Mouse (Mus musculus) neural tube, embryonic 15.5 days (tissue): ENCODE data around the gene Srp68. TPM values are rescaled to one million over a fixed set of nuclear protein-coding genes. Genes with fewer than 3 reads are reported as not detected.

ENCODE experiments used
- ATAC-seq: fragments of 200-750 bp; cut with Nextera tagmentation; 2 replicates; pipeline ENCODE4 v1.8.0; 2017; ENCODE audit warnings: mild to moderate bottlenecking, moderate TSS enrichment, moderate library complexity; ENCODE audit not compliant: low FRiP score
- H3K27ac ChIP-seq: fragments of 300-500 bp; sonication (generic); replicated peaks from 2 replicates; pipeline ENCODE4 v1.5.1; 2015; ENCODE audit warnings: mild to moderate bottlenecking, inconsistent platforms
- H3K27me3 ChIP-seq: fragments of 300-500 bp; sonication (generic); replicated peaks from 2 replicates; pipeline ENCODE4 v1.6.1; 2015; ENCODE audit warnings: inconsistent platforms
- H3K36me3 ChIP-seq: fragments of 300-500 bp; sonication (generic); 2 replicates; pipeline ENCODE4 v1.6.1; 2015; ENCODE audit warnings: inconsistent platforms
- H3K4me1 ChIP-seq: fragments of 300-500 bp; sonication (generic); 2 replicates; pipeline ENCODE4 v1.6.1; 2015; ENCODE audit warnings: inconsistent platforms
- H3K4me2 ChIP-seq: fragments of 300-500 bp; sonication (generic); 2 replicates; pipeline ENCODE4 v1.6.1; 2015; ENCODE audit warnings: inconsistent platforms, mild to moderate bottlenecking, moderate library complexity
- H3K4me3 ChIP-seq: fragments of 300-500 bp; sonication (generic); replicated peaks from 2 replicates; pipeline ENCODE4 v1.5.1; 2015; ENCODE audit warnings: mild to moderate bottlenecking, inconsistent platforms
- H3K9ac ChIP-seq: fragments of 300-500 bp; sonication (generic); replicated peaks from 2 replicates; pipeline ENCODE4 v1.6.1; 2015; ENCODE audit warnings: mild to moderate bottlenecking, inconsistent platforms
- H3K9me3 ChIP-seq: fragments of 300-500 bp; sonication (generic); replicated peaks from 2 replicates; pipeline ENCODE4 v1.6.1; 2016; ENCODE audit warnings: inconsistent platforms
- WGBS: fragments of 180-500 bp; shearing (Covaris S2); methylation state at CpG from one replicate; pipeline ENCODE4 v1.1.7; 2015; ENCODE audit warnings: mixed read lengths; 5-methylcytosine and 5-hydroxymethylcytosine counted together
- polyA plus RNA-seq: library from polyadenylated mRNA; unstranded; fragments of >200 nt; fragmentation: Nextera tagmentation; extraction: Ambion mirVana; gene quantifications from 2 replicates; pipeline ENCODE4 v1.2.1, GENCODE M21; 2015

Srp68 gene
- polyA plus RNA-seq, 1 experiment from 2014 or later, result 64.2 TPM

- no peaks in the 10 kb centered on the region for H3K9me3 ChIP-seq
- peaks cover 2% of the 10 kb centered on the region; the same call in 1 of the 2 replicates for H3K36me3 ChIP-seq
- H3K27me3 ChIP-seq, result peaks cover 24% of the 10 kb centered on the region
- no peak for ATAC-seq
- peak within 1 kb of the TSS; percentile 29; the same call in 1 of the 2 replicates for H3K4me2 ChIP-seq
- no peak within 1 kb of the TSS for H3K9ac ChIP-seq
- WGBS, result 18% methylated on average over 30 of the region's 31 CpGs
- no peak within 1 kb of the TSS for H3K4me3 ChIP-seq
- peaks cover 4% of the 10 kb centered on the region; the same call in 1 of the 2 replicates for H3K4me1 ChIP-seq
- no peak within 1 kb of the TSS for H3K27ac ChIP-seq
These were observed 36.1 kb downstream of the Srp68 start, which contains the start of gene Evpl for GRCm38 (mm10) chr11:116237742-116238395. Gene Evpl, minus strand, starts transcription at chr11:116238077.

- Histone ChIP-seq H3K27me3 (peaks cover 24% of the 10 kb centered on the region), H3K9me3 (no peaks in the 10 kb centered on the region)
- WGBS, result 89% methylated on average over 8 of the region's 8 CpGs
These were observed 39.1 kb downstream of the Srp68 start for GRCm38 (mm10) chr11:116234901-116235300.

DNA sequence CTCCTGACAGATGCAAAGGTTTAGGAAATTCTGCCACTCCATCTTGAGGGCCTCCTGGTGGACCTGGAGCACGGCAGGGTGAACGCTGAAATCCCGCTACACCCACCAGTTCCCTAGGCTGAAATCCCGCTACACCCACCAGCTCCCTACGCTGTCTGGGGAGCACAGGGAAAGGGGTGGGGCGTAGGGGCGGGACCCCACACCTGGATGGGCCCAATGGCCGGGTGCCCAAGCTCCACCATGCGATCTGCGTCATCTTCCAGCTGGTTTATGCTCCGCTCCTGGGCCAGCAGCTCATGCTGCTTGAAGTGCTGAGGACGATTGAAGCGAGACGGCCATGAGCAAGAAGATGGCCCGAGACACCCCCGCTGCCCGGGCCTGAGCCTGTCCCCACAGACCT is 41.6 kb downstream of the Srp68 start:
- no peak for ATAC-seq

More at GRCm38 (mm10) chr11:116234901-116235300, 39.1 kb downstream of the Srp68 start:
- Histone ChIP-seq H3K36me3 (no peaks in the 10 kb centered on the region), H3K27ac (no peak overlapping the region), H3K4me3 (no peak overlapping the region), H3K4me1 (peaks cover 4% of the 10 kb centered on the region; the same call in 1 of the 2 replicates), H3K9ac (no peak overlapping the region), H3K4me2 (no peak overlapping the region)
- no peak for ATAC-seq

GRCm38 (mm10) chr11:116228699-116229098 is 45.3 kb downstream of the Srp68 start:
- 79% methylated on average over 4 of the region's 4 CpGs for WGBS
- no peak for ATAC-seq

More for the DNA sequence above, 41.6 kb downstream of the Srp68 start:
- H3K27ac ChIP-seq, result no peak overlapping the region
- peaks cover 10% of the 10 kb centered on the region for H3K27me3 ChIP-seq
- no peak overlapping the region for H3K9ac ChIP-seq
- H3K4me3 ChIP-seq, result no peak overlapping the region
- H3K9me3 ChIP-seq, result no peaks in the 10 kb centered on the region
- peak overlapping the region; percentile 28 for H3K4me2 ChIP-seq
- 27% methylated on average over 17 of the region's 17 CpGs for WGBS
- no peaks in the 10 kb centered on the region for H3K36me3 ChIP-seq
- no peaks in the 10 kb centered on the region for H3K4me1 ChIP-seq

GRCm38 (mm10) chr11:116226414-116226813 is 47.6 kb downstream of the Srp68 start:
- peaks cover 15% of the 10 kb centered on the region for H3K4me1 ChIP-seq
- H3K36me3 ChIP-seq, result no peaks in the 10 kb centered on the region
- H3K4me3 ChIP-seq, result no peak overlapping the region
- ATAC-seq, result no peak
- peaks cover 30% of the 10 kb centered on the region for H3K27me3 ChIP-seq
- H3K9me3 ChIP-seq, result no peaks in the 10 kb centered on the region
- 0% methylated on average over 2 of the region's 2 CpGs for WGBS
- H3K4me2 ChIP-seq, result no peak overlapping the region
- no peak overlapping the region for H3K9ac ChIP-seq
- no peak overlapping the region for H3K27ac ChIP-seq

More at GRCm38 (mm10) chr11:116228699-116229098, 45.3 kb downstream of the Srp68 start:
- no peak overlapping the region for H3K4me3 ChIP-seq
- H3K4me1 ChIP-seq, result no peaks in the 10 kb centered on the region
- H3K27me3 ChIP-seq, result peaks cover 10% of the 10 kb centered on the region
- H3K27ac ChIP-seq, result no peak overlapping the region
- H3K4me2 ChIP-seq, result no peak overlapping the region
- H3K9me3 ChIP-seq, result no peaks in the 10 kb centered on the region
- no peaks in the 10 kb centered on the region for H3K36me3 ChIP-seq
- no peak overlapping the region for H3K9ac ChIP-seq

DNA sequence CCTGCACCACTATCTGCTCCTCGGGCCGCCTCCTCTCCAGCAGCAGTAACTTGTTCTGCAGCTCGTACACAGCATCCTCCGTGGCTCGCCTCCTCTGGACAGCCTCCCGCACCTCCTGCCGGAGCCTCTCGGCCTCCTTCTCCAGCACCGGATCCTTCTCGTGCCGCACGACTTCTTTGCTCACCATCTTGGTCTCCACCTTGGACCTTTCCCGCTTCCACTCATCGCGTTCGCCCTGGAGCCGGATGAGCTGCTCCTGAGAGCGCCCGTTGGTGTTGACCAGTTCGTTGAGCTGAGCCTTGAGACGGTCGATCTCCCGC is 51.3 kb downstream of the Srp68 start:
- Histone ChIP-seq H3K4me2 (peak overlapping the region; percentile 57), H3K4me3 (peak overlapping the region; percentile 30), H3K27ac (no peak overlapping the region), H3K4me1 (peaks cover 34% of the 10 kb centered on the region), H3K27me3 (peaks cover 43% of the 10 kb centered on the region), H3K36me3 (no peaks in the 10 kb centered on the region), H3K9me3 (no peaks in the 10 kb centered on the region), H3K9ac (no peak overlapping the region; the same call in 1 of the 2 replicates)
- WGBS, result 19% methylated on average over 23 of the region's 23 CpGs
- no peak for ATAC-seq

- no peak overlapping the region for H3K27ac ChIP-seq
- H3K4me2 ChIP-seq, result peak overlapping the region; percentile 57
- H3K36me3 ChIP-seq, result no peaks in the 10 kb centered on the region
- no peak for ATAC-seq
- peaks cover 43% of the 10 kb centered on the region for H3K27me3 ChIP-seq
- H3K9me3 ChIP-seq, result no peaks in the 10 kb centered on the region
- 14% methylated on average over 53 of the region's 53 CpGs for WGBS
- no peak overlapping the region; the same call in 1 of the 2 replicates for H3K9ac ChIP-seq
- peak overlapping the region; percentile 30 for H3K4me3 ChIP-seq
- H3K4me1 ChIP-seq, result peaks cover 34% of the 10 kb centered on the region
These were observed 51.9 kb downstream of the Srp68 start for GRCm38 (mm10) chr11:116221931-116222739.

GRCm38 (mm10) chr11:116219885-116220284 is 54.1 kb downstream of the Srp68 start:
- H3K36me3 ChIP-seq, result no peaks in the 10 kb centered on the region
- H3K4me1 ChIP-seq, result peaks cover 34% of the 10 kb centered on the region
- H3K27me3 ChIP-seq, result peaks cover 43% of the 10 kb centered on the region
- no peak overlapping the region for H3K4me3 ChIP-seq
- H3K9me3 ChIP-seq, result no peaks in the 10 kb centered on the region
- ATAC-seq, result no peak
- H3K4me2 ChIP-seq, result no peak overlapping the region
- peak overlapping the region; percentile 77; the same call in 1 of the 2 replicates for H3K27ac ChIP-seq
- H3K9ac ChIP-seq, result no peak overlapping the region
- 22% methylated on average over 4 of the region's 4 CpGs for WGBS

- H3K27me3 ChIP-seq, result peaks cover 38% of the 10 kb centered on the region
- 0 out of 2 replicates have a peak overlapping the region, but pooled peaks have one; percentile 26 for H3K9ac ChIP-seq
- no peak overlapping the region for H3K4me3 ChIP-seq
- no peaks in the 10 kb centered on the region for H3K36me3 ChIP-seq
- H3K4me2 ChIP-seq, result no peak overlapping the region
- ATAC-seq, result peak; percentile 50; the same call in 1 of the 2 replicates
- 32% methylated on average over 7 of the region's 7 CpGs for WGBS
- peaks cover 34% of the 10 kb centered on the region for H3K4me1 ChIP-seq
- H3K27ac ChIP-seq, result peak overlapping the region; percentile 77
- no peaks in the 10 kb centered on the region for H3K9me3 ChIP-seq
These were observed 55.1 kb downstream of the Srp68 start for GRCm38 (mm10) chr11:116218737-116219400.

GRCm38 (mm10) chr11:116218263-116218662 is 55.8 kb downstream of the Srp68 start:
- H3K4me2 ChIP-seq, result no peak overlapping the region
- H3K9ac ChIP-seq, result 0 out of 2 replicates have a peak overlapping the region, but pooled peaks have one; percentile 26
- H3K36me3 ChIP-seq, result no peaks in the 10 kb centered on the region
- peaks cover 32% of the 10 kb centered on the region for H3K27me3 ChIP-seq
- no peaks in the 10 kb centered on the region for H3K9me3 ChIP-seq
- peak overlapping the region; percentile 77 for H3K27ac ChIP-seq
- H3K4me1 ChIP-seq, result peaks cover 33% of the 10 kb centered on the region
- no peak overlapping the region for H3K4me3 ChIP-seq
- whole genome bisulfite sequencing, result 74% methylated on average over 2 of the region's 2 CpGs
- ATAC-seq, result no peak

- no peaks in the 10 kb centered on the region for H3K36me3 ChIP-seq
- H3K4me2 ChIP-seq, result no peak overlapping the region
- H3K9ac ChIP-seq, result no peak overlapping the region
- 85% methylated on average over 11 of the region's 11 CpGs for WGBS
- no peaks in the 10 kb centered on the region for H3K9me3 ChIP-seq
- ATAC-seq, result no peak
- peaks cover 19% of the 10 kb centered on the region for H3K4me1 ChIP-seq
- H3K27me3 ChIP-seq, result peaks cover 15% of the 10 kb centered on the region
- H3K4me3 ChIP-seq, result no peak overlapping the region
- H3K27ac ChIP-seq, result no peak overlapping the region
These were observed 57.5 kb downstream of the Srp68 start for GRCm38 (mm10) chr11:116216549-116216948.
